Mouse (Mus musculus) telencephalon, adult 2 months (tissue): ENCODE data around the gene Gm10912.
"Not testable (repeated sequence)": the region's sequence is repeated elsewhere in the genome, so short reads cannot be mapped to it uniquely, and the experiment has no call there.

Experiments used
- DNase-seq: peaks from one replicate; pipeline ENCODE4 v3.0.0-alpha.2; 2011; ENCODE audit warnings: low read depth, low spot score

Gene Gm10912

GRCm38 (mm10) chr2:104068450-104068849, 2.8 kb downstream of the Gm10912 start, which contains the start of gene Gm10799:
Gene Gm10799, minus strand, starts transcription at chr2:104068550.
- DNase-seq, result not testable (repeated sequence)

- DNase-seq, result no peak
Observed at GRCm38 (mm10) chr2:104069704-104070185, 4.1 kb downstream of the Gm10912 start, which contains the start of gene Cd59b. Gene Cd59b, plus strand, starts transcription at chr2:104069849.

GRCm38 (mm10) chr2:104078285-104078684, 12.7 kb downstream of the Gm10912 start:
- not testable (repeated sequence) for DNase-seq

- not testable (repeated sequence) for DNase-seq
Observed at GRCm38 (mm10) chr2:104081436-104082050, 15.9 kb downstream of the Gm10912 start.

- no peak for DNase-seq
Observed at GRCm38 (mm10) chr2:104082474-104082873, 16.8 kb downstream of the Gm10912 start.

GRCm38 (mm10) chr2:104084027-104084426, 18.4 kb downstream of the Gm10912 start:
- DNase-seq, result not testable (repeated sequence)

GRCm38 (mm10) chr2:104087562-104087961, 21.9 kb downstream of the Gm10912 start:
- not testable (repeated sequence) for DNase-seq

- DNase-seq, result no peak
Observed at GRCm38 (mm10) chr2:104093305-104093704, 27.7 kb downstream of the Gm10912 start.

GRCm38 (mm10) chr2:104095741-104096213, 30.2 kb downstream of the Gm10912 start, which contains the start of gene Cd59a:
Gene Cd59a, plus strand, starts transcription at chr2:104095801.
- no peak for DNase-seq

GRCm38 (mm10) chr2:104096256-104096655, 30.6 kb downstream of the Gm10912 start:
- DNase-seq, result no peak

- DNase-seq, result not testable (repeated sequence)
Observed at GRCm38 (mm10) chr2:104096796-104097195, 31.2 kb downstream of the Gm10912 start.

GRCm38 (mm10) chr2:104097396-104097795, 31.8 kb downstream of the Gm10912 start:
- DNase-seq, result not testable (repeated sequence)

- DNase-seq, result no peak
Observed at GRCm38 (mm10) chr2:104098529-104099230, 33.1 kb downstream of the Gm10912 start.

- no peak for DNase-seq
Observed at GRCm38 (mm10) chr2:104099231-104099585, 33.6 kb downstream of the Gm10912 start.

GRCm38 (mm10) chr2:104099946-104100345, 34.3 kb downstream of the Gm10912 start:
- no peak for DNase-seq

- no peak for DNase-seq
Observed at GRCm38 (mm10) chr2:104104800-104105199, 39.2 kb downstream of the Gm10912 start.

- not testable (repeated sequence) for DNase-seq
Observed at GRCm38 (mm10) chr2:104109021-104109420, 43.4 kb downstream of the Gm10912 start.

GRCm38 (mm10) chr2:104109528-104109927, 43.9 kb downstream of the Gm10912 start:
- no peak for DNase-seq

- no peak for DNase-seq
Observed at GRCm38 (mm10) chr2:104110031-104110430, 44.4 kb downstream of the Gm10912 start.

GRCm38 (mm10) chr2:104111170-104111797, 45.7 kb downstream of the Gm10912 start:
- not testable (repeated sequence) for DNase-seq

GRCm38 (mm10) chr2:104113563-104113962, 47.9 kb downstream of the Gm10912 start:
- not testable (repeated sequence) for DNase-seq

- DNase-seq, result no peak
Observed at GRCm38 (mm10) chr2:104114898-104115297, 49.3 kb downstream of the Gm10912 start.
